Mouse (Mus musculus): Measurements from ENCODE around the gene Sos1. TPM values are rescaled to one million over a fixed set of nuclear protein-coding genes. Genes with fewer than 3 reads are reported as not detected.

Gene Sos1
- polyA plus RNA-seq (2014; fragmentation: Illumina TruSeq; extraction: RNeasy Lipid Tissue Mini Kit (QIAGEN cat#74804); ENCODE audit: low read depth, low replicate concordance): 21.0 TPM

DNA sequence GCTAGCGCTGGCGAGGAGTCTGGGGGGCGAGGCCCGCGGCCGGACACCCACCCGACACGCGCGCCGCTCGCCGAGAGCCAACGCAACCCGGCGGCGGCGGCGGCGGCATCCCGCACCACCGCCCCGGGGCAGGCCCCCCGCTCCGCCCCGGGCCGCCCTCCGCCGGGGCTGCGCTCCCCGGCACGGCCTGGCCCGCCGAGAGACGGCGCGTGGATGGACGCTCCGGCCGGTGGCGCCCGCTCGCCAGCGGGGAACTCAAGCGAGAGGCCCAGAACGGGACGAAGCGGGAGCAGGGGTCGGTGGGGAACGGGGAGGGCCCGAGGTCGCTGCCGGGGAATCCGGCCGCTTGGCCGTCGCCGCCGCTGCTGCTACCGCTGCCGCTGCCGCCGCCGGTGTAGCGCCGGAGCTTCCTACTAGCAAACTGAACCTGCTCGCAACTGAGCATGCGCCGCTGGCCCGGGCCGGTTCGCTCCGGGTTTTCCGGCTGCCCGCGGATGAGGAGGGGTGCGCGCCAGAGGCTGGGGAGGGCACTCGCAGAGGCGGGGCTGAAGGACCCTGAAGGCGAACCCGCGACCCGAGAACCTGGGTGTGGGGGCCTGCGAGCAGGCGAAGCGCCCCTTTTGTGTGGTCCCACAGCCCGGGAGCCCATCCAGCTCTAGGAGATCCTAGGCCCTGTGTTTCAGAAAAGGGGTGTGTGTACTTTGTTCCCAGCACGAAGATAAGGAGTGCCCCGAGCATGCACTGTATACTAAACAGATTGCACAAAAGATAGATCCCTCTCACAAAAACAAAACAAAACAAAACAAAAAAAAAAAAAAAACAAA, at the start of gene Sos1:
Sos1 (minus strand) TSS at position 423 of the 824 bp plus-strand sequence.

DNA sequence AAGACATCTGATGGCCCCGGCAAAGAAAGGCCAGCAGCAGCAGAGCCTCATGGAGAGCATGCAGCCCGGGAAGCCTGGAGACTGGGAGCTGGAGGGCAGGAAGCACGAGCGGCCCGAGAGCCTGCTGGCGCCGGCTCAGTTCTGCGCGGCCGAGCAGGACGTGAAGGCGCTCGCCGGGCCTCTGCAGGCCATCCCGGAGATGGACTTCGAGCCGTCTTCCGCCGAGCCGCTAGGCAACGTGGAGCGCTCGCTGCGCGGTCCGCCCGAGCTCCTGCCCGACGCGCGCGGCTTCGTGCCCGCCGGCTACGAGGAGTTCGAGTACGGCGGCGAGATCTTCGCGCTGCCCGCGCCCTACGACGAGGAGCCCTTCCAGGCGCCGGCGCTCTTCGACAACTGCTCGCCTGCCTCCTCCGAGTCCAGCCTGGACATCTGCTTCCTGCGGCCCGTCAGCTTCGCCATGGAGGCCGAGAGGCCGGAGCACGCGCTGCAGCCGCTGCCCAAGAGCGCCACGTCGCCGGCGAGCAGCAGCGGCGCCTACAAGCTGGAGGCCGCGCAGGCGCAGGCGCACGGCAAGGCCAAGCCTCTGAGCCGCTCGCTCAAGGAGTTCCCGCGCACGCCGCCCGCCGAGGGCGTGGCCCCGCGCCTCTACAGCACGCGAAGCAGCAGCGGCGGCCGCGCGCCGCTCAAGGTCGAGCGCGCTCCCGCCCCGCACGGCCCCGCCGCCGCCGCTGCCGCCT, 107.1 kb downstream of the Sos1 start, which contains the start of gene Gm10190:
Gm10190 (minus strand) TSS at position 553 of the 737 bp plus-strand sequence.

Other genes starting within 250 kb of the Sos1 start
- gene Morn2, start 190.2 kb downstream of the Sos1 start, polyA plus RNA-seq (2014; fragmentation: Illumina TruSeq; extraction: RNeasy Lipid Tissue Mini Kit (QIAGEN cat#74804); ENCODE audit: low read depth, low replicate concordance): 381 TPM
- 7.8 TPM for gene Dhx57, start 190.0 kb downstream of the Sos1 start, polyA plus RNA-seq (2014; fragmentation: Illumina TruSeq; extraction: RNeasy Lipid Tissue Mini Kit (QIAGEN cat#74804); ENCODE audit: low read depth, low replicate concordance)
- gene Arhgef33, start 173.0 kb downstream of the Sos1 start, polyA plus RNA-seq (2014; fragmentation: Illumina TruSeq; extraction: RNeasy Lipid Tissue Mini Kit (QIAGEN cat#74804); ENCODE audit: low read depth, low replicate concordance): 47.8 TPM
- gene Gm10190, start 106.9 kb downstream of the Sos1 start, polyA plus RNA-seq (2014; fragmentation: Illumina TruSeq; extraction: RNeasy Lipid Tissue Mini Kit (QIAGEN cat#74804); ENCODE audit: low read depth, low replicate concordance): not detected
- 42.5 TPM for gene Cdkl4, start 97.4 kb upstream of the Sos1 start, polyA plus RNA-seq (2014; fragmentation: Illumina TruSeq; extraction: RNeasy Lipid Tissue Mini Kit (QIAGEN cat#74804); ENCODE audit: low read depth, low replicate concordance)
- 48.1 TPM for gene Map4k3, start 248.0 kb upstream of the Sos1 start, polyA plus RNA-seq (2014; fragmentation: Illumina TruSeq; extraction: RNeasy Lipid Tissue Mini Kit (QIAGEN cat#74804); ENCODE audit: low read depth, low replicate concordance)

Measured in testis, adult 10 weeks (tissue).